Mouse (Mus musculus) liver, postnatal 0 days (tissue): Measurements from ENCODE around the gene Bace1.

Source experiments
- CTCF ChIP-seq: sonication (generic); IDR thresholded peaks from 2 replicates; pipeline ENCODE4 v1.5.1; 2016; ENCODE audit warnings: antibody characterized with exemption, low read depth
- EP300 ChIP-seq: IDR thresholded peaks from 2 replicates; pipeline ENCODE4 v1.6.1; 2016; ENCODE audit warnings: antibody characterized with exemption, low read depth, mild to moderate bottlenecking

DNA sequence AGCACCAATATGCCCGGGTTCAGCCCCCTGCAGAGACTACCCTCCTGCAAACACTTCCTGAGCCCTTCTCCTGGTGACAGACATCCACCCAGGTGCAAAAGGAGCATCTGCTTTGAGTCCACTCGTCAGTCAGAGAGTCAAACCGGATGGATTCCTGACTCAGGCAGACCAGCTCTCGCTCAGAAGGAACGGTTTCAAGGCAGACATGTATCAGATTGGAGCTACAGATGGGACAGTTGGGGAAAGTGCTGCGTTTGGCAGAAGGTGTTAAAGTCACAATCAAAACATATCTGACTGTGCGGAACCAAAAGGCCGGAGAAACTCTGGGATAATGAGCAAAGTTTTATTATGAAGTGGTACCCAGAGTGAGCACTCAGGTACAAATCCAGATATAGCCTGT is 39.0 kb upstream of the Bace1 start:
- TF ChIP-seq EP300 (no peak), CTCF (no peak)
